Mouse (Mus musculus): ENCODE measurements around the gene Galntl6. TPM values are rescaled to one million over a fixed set of nuclear protein-coding genes. Genes with fewer than 3 reads are reported as not detected.
"Not testable (repeated sequence)": the region's sequence is repeated elsewhere in the genome, so short reads cannot be mapped to it uniquely, and the experiment has no call there.

Gene Galntl6
- polyA plus RNA-seq, 1 experiment from 2014 or later = 1.2 TPM

GRCm38 (mm10) chr8:57766471-57767065, 1145.9 kb downstream of the Galntl6 start:
- ATAC-seq (ENCODE audit: low read depth) = no peak

GRCm38 (mm10) chr8:57765726-57766351, 1146.6 kb downstream of the Galntl6 start:
- ATAC-seq (ENCODE audit: low read depth) (no peak), DNase-seq (ENCODE audit: low spot score) (no peak)
- Histone ChIP-seq H3K4me1 (ENCODE audit: control insufficient read depth, insufficient read depth, low read length) (no peaks in the 10 kb centered on the region), H3K9ac (ENCODE audit: low read depth, low read length) (no peak overlapping the region), H3K36me3 (ENCODE audit: control insufficient read depth, insufficient read depth, low read length) (no peaks in the 10 kb centered on the region), H3K27me3 (replicated peaks; ENCODE audit: control insufficient read depth, insufficient read depth, low read length) (no peaks in the 10 kb centered on the region), H3K4me3 (ENCODE audit: low read depth, low read length) (no peak overlapping the region), H3K27ac (replicated peaks; ENCODE audit: low read depth, low read length) (no peak overlapping the region), H3K9me3 (ENCODE audit: control insufficient read depth, low read length) (no peaks in the 10 kb centered on the region), H3K4me2 (ENCODE audit: low read depth, low read length) (peak overlapping the region; percentile 6; the same call in 1 of the 2 replicates)
- WGBS = 18% methylated on average over 13 of the region's 13 CpGs

More at GRCm38 (mm10) chr8:57766471-57767065, 1145.9 kb downstream of the Galntl6 start:
- Histone ChIP-seq H3K4me1 (ENCODE audit: control insufficient read depth, insufficient read depth, low read length) (no peaks in the 10 kb centered on the region), H3K4me3 (ENCODE audit: low read depth, low read length) (no peak overlapping the region), H3K9me3 (ENCODE audit: control insufficient read depth, low read length) (no peaks in the 10 kb centered on the region), H3K27ac (replicated peaks; ENCODE audit: low read depth, low read length) (no peak overlapping the region), H3K4me2 (ENCODE audit: low read depth, low read length) (peak overlapping the region; percentile 6; the same call in 1 of the 2 replicates), H3K36me3 (ENCODE audit: control insufficient read depth, insufficient read depth, low read length) (no peaks in the 10 kb centered on the region), H3K9ac (ENCODE audit: low read depth, low read length) (no peak overlapping the region), H3K27me3 (replicated peaks; ENCODE audit: control insufficient read depth, insufficient read depth, low read length) (no peaks in the 10 kb centered on the region)
- 53% methylated on average over 10 of the region's 10 CpGs for WGBS
- no peak for DNase-seq (ENCODE audit: low spot score)

GRCm38 (mm10) chr8:57765192-57765591, 1147.2 kb downstream of the Galntl6 start:
- WGBS = 87% methylated on average over 4 of the region's 4 CpGs
- Histone ChIP-seq H3K27ac (replicated peaks; ENCODE audit: low read depth, low read length) (no peak overlapping the region), H3K27me3 (replicated peaks; ENCODE audit: control insufficient read depth, insufficient read depth, low read length) (no peaks in the 10 kb centered on the region), H3K4me1 (ENCODE audit: control insufficient read depth, insufficient read depth, low read length) (no peaks in the 10 kb centered on the region), H3K9ac (ENCODE audit: low read depth, low read length) (no peak overlapping the region), H3K9me3 (ENCODE audit: control insufficient read depth, low read length) (no peaks in the 10 kb centered on the region), H3K4me2 (ENCODE audit: low read depth, low read length) (no peak overlapping the region), H3K4me3 (ENCODE audit: low read depth, low read length) (no peak overlapping the region), H3K36me3 (ENCODE audit: control insufficient read depth, insufficient read depth, low read length) (no peaks in the 10 kb centered on the region)
- ATAC-seq (ENCODE audit: low read depth) = no peak
- DNase-seq (ENCODE audit: low spot score) = no peak

- WGBS = 70% methylated on average over 2 of the region's 2 CpGs
- not testable (repeated sequence) for H3K9me3 ChIP-seq (ENCODE audit: control insufficient read depth, low read length); ATAC-seq (ENCODE audit: low read depth); H3K4me1 ChIP-seq (ENCODE audit: control insufficient read depth, insufficient read depth, low read length); H3K36me3 ChIP-seq (ENCODE audit: control insufficient read depth, insufficient read depth, low read length); DNase-seq (ENCODE audit: low spot score); H3K4me2 ChIP-seq (ENCODE audit: low read depth, low read length); H3K27me3 ChIP-seq (replicated peaks; ENCODE audit: control insufficient read depth, insufficient read depth, low read length); H3K4me3 ChIP-seq (ENCODE audit: low read depth, low read length); H3K9ac ChIP-seq (ENCODE audit: low read depth, low read length); H3K27ac ChIP-seq (replicated peaks; ENCODE audit: low read depth, low read length)
Measured at GRCm38 (mm10) chr8:57762622-57763021, 1149.8 kb downstream of the Galntl6 start.

GRCm38 (mm10) chr8:57760921-57761320, 1151.5 kb downstream of the Galntl6 start:
- Histone ChIP-seq H3K4me3 (ENCODE audit: low read depth, low read length) (no peak overlapping the region), H3K27me3 (replicated peaks; ENCODE audit: control insufficient read depth, insufficient read depth, low read length) (no peaks in the 10 kb centered on the region), H3K27ac (replicated peaks; ENCODE audit: low read depth, low read length) (no peak overlapping the region), H3K36me3 (ENCODE audit: control insufficient read depth, insufficient read depth, low read length) (no peaks in the 10 kb centered on the region), H3K4me2 (ENCODE audit: low read depth, low read length) (no peak overlapping the region), H3K9ac (ENCODE audit: low read depth, low read length) (no peak overlapping the region), H3K4me1 (ENCODE audit: control insufficient read depth, insufficient read depth, low read length) (no peaks in the 10 kb centered on the region), H3K9me3 (ENCODE audit: control insufficient read depth, low read length) (no peaks in the 10 kb centered on the region)
- 62% methylated on average over 1 of the region's 1 CpGs for WGBS
- DNase-seq (ENCODE audit: low spot score) = no peak
- no peak for ATAC-seq (ENCODE audit: low read depth)

GRCm38 (mm10) chr8:57758857-57759256, 1153.6 kb downstream of the Galntl6 start:
- no peak overlapping the region for H3K4me3 ChIP-seq (ENCODE audit: low read depth, low read length)

GRCm38 (mm10) chr8:57757476-57757875, 1155.0 kb downstream of the Galntl6 start:
- Histone ChIP-seq H3K9ac (ENCODE audit: low read depth, low read length) (no peak overlapping the region), H3K4me2 (ENCODE audit: low read depth, low read length) (no peak overlapping the region), H3K4me3 (ENCODE audit: low read depth, low read length) (no peak overlapping the region), H3K27me3 (replicated peaks; ENCODE audit: control insufficient read depth, insufficient read depth, low read length) (no peaks in the 10 kb centered on the region), H3K9me3 (ENCODE audit: control insufficient read depth, low read length) (no peaks in the 10 kb centered on the region), H3K36me3 (ENCODE audit: control insufficient read depth, insufficient read depth, low read length) (no peaks in the 10 kb centered on the region), H3K4me1 (ENCODE audit: control insufficient read depth, insufficient read depth, low read length) (no peaks in the 10 kb centered on the region), H3K27ac (replicated peaks; ENCODE audit: low read depth, low read length) (no peak overlapping the region)
- no peak for DNase-seq (ENCODE audit: low spot score)
- no peak for ATAC-seq (ENCODE audit: low read depth)

More at GRCm38 (mm10) chr8:57758857-57759256, 1153.6 kb downstream of the Galntl6 start:
- DNase-seq (ENCODE audit: low spot score) (no peak), ATAC-seq (ENCODE audit: low read depth) (no peak)
- no peaks in the 10 kb centered on the region for H3K27me3 ChIP-seq (replicated peaks; ENCODE audit: control insufficient read depth, insufficient read depth, low read length)
- H3K27ac ChIP-seq (replicated peaks; ENCODE audit: low read depth, low read length) = no peak overlapping the region
- no peak overlapping the region for H3K4me2 ChIP-seq (ENCODE audit: low read depth, low read length)
- H3K9me3 ChIP-seq (ENCODE audit: control insufficient read depth, low read length) = no peaks in the 10 kb centered on the region
- no peaks in the 10 kb centered on the region for H3K4me1 ChIP-seq (ENCODE audit: control insufficient read depth, insufficient read depth, low read length)
- no peaks in the 10 kb centered on the region for H3K36me3 ChIP-seq (ENCODE audit: control insufficient read depth, insufficient read depth, low read length)
- no peak overlapping the region for H3K9ac ChIP-seq (ENCODE audit: low read depth, low read length)

- no peaks in the 10 kb centered on the region for H3K36me3 ChIP-seq (ENCODE audit: control insufficient read depth, insufficient read depth, low read length)
- H3K4me3 ChIP-seq (ENCODE audit: low read depth, low read length) = no peak overlapping the region
- ATAC-seq (ENCODE audit: low read depth) (no peak), DNase-seq (ENCODE audit: low spot score) (no peak)
- no peaks in the 10 kb centered on the region for H3K9me3 ChIP-seq (ENCODE audit: control insufficient read depth, low read length)
- H3K27ac ChIP-seq (replicated peaks; ENCODE audit: low read depth, low read length) = no peak overlapping the region
- H3K4me1 ChIP-seq (ENCODE audit: control insufficient read depth, insufficient read depth, low read length) = no peaks in the 10 kb centered on the region
- H3K9ac ChIP-seq (ENCODE audit: low read depth, low read length) = no peak overlapping the region
- WGBS = 63% methylated on average over 6 of the region's 6 CpGs
- H3K4me2 ChIP-seq (ENCODE audit: low read depth, low read length) = no peak overlapping the region
- H3K27me3 ChIP-seq (replicated peaks; ENCODE audit: control insufficient read depth, insufficient read depth, low read length) = no peaks in the 10 kb centered on the region
Measured at GRCm38 (mm10) chr8:57754066-57754465, 1158.4 kb downstream of the Galntl6 start.

- no peaks in the 10 kb centered on the region for H3K4me1 ChIP-seq (ENCODE audit: control insufficient read depth, insufficient read depth, low read length)
- H3K27ac ChIP-seq (replicated peaks; ENCODE audit: low read depth, low read length) = no peak overlapping the region
- WGBS = 83% methylated on average over 12 of the region's 12 CpGs
- no peak overlapping the region for H3K4me3 ChIP-seq (ENCODE audit: low read depth, low read length)
- DNase-seq (ENCODE audit: low spot score) (no peak), ATAC-seq (ENCODE audit: low read depth) (no peak)
- H3K9me3 ChIP-seq (ENCODE audit: control insufficient read depth, low read length) = no peaks in the 10 kb centered on the region
- H3K27me3 ChIP-seq (replicated peaks; ENCODE audit: control insufficient read depth, insufficient read depth, low read length) = no peaks in the 10 kb centered on the region
- H3K9ac ChIP-seq (ENCODE audit: low read depth, low read length) = no peak overlapping the region
- H3K36me3 ChIP-seq (ENCODE audit: control insufficient read depth, insufficient read depth, low read length) = no peaks in the 10 kb centered on the region
- H3K4me2 ChIP-seq (ENCODE audit: low read depth, low read length) = no peak overlapping the region
Measured at GRCm38 (mm10) chr8:57743636-57744035, 1168.8 kb downstream of the Galntl6 start.
